Mouse (Mus musculus): ENCODE measurements around the gene Adamts9.

The Adamts9 gene

DNA sequence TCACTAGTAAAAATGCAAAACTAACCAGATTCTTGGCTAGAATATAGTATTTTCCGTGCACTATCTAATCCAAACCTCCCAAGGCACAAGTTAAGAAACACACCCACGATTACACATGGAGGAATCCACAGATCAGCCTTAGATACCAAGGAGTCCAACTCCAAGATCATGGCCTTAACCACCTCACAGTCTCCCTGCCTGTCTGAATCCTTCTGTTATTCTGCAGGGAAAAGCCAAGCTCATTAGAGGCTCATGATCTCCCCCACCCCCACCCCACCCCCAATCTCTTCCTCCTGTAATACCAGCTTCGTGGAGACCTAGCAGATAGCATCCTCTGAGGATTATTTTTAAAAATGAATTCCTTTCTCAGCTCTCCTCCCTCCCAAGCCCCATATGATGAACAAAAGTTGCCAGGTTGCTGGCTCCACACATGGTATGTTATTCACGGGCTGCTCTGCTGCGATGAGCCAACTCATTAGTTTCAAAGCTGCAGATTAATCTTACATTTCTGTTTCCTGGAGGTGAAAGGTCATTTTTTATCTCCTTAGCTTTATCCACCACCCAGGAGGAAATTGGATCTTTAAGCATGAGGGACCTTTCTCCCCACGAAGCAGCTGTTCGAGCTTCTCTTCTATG is 215.8 kb downstream of the Adamts9 start:
- in situ Hi-C loops (cut with MboI) = no loop called here

DNA sequence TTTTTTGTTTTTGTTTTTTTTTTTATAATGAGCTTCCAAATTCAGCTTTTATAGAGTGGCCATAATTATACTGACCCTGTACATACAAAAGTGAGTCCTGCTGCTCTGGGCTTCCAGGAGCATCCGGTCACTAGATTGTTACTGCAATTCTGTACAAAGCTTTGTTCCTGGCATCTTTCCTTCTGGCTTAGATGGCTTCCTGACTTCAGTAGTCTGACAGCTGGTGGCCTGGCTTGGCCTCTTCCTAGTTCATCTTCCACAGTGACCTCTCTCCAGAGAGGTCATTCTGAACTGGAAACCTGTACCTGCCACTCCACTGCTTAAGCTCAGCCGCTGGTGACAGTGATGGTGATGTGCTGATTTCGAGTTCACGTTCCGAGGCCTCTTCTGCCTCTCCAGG is 217.2 kb downstream of the Adamts9 start:
- in situ Hi-C loops (cut with MboI) = no loop called here

DNA sequence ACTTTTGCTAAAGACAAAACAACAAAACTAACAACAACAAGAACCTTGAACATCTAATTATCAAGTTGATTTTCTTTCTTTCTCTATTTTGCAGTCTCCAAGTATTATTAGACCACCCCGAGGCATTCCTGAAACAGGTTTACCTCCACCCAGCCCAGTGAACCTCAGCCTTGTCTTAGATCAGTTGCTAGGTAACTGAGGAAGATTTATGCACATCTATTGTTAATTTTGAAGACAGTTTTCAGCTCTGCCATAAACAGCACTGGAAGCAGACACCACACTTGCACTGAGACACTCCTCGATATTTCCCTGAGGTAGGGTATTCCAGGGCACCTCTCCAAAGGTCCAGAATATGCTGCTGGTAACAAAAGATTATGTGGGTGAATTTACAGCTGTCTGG is 218.9 kb downstream of the Adamts9 start:
- in situ Hi-C loops (cut with MboI) = no loop called here
